Mouse (Mus musculus) hindbrain, embryonic 15.5 days (tissue): Measurements from ENCODE around the gene Tmem52. TPM values are rescaled to one million over a fixed set of nuclear protein-coding genes. Genes with fewer than 3 reads are reported as not detected.

Experiments
- polyA plus RNA-seq: library from polyadenylated mRNA; unstranded; fragments of >200 nt; fragmentation: Nextera tagmentation; extraction: Ambion mirVana; gene quantifications from 2 replicates; pipeline ENCODE4 v1.2.1, GENCODE M21; 2015

Tmem52 gene
- polyA plus RNA-seq, 1 experiment from 2014 or later: 0.17 TPM

Other genes with a start within 250 kb of the Tmem52 start
- 11.3 and 11.9 TPM in 2 replicates for gene Ski, start 246.5 kb upstream of the Tmem52 start, polyA plus RNA-seq
- gene Faap20, start 219.3 kb upstream of the Tmem52 start, polyA plus RNA-seq: 73.8 and 75.7 TPM in 2 replicates
- 78.8 and 87.2 TPM in 2 replicates for gene Prkcz, start 107.8 kb upstream of the Tmem52 start, polyA plus RNA-seq
- 0.14 and 0.25 TPM in 2 replicates for gene Gabrd, start 71.0 kb upstream of the Tmem52 start, polyA plus RNA-seq
- gene Cfap74, start 59.9 kb upstream of the Tmem52 start, polyA plus RNA-seq: 4.3 and 5.2 TPM in 2 replicates
- 1,056 and 1,102 TPM in 2 replicates for gene Gnb1, start 22.2 kb downstream of the Tmem52 start, polyA plus RNA-seq
- gene Nadk, start 93.3 kb downstream of the Tmem52 start, polyA plus RNA-seq: 80.6 and 85.9 TPM in 2 replicates
- gene Slc35e2, start 132.3 kb downstream of the Tmem52 start, polyA plus RNA-seq: 14.6 and 16.3 TPM in 2 replicates
- 49.3 and 53.0 TPM in 2 replicates for gene Cdk11b, start 155.7 kb downstream of the Tmem52 start, polyA plus RNA-seq
- gene Gm10563, start 176.3 kb downstream of the Tmem52 start, polyA plus RNA-seq: not detected in 2 replicates
- 4.7 and 6.5 TPM in 2 replicates for gene Mmp23, start 184.3 kb downstream of the Tmem52 start, polyA plus RNA-seq
- gene Mib2, start 200.1 kb downstream of the Tmem52 start, polyA plus RNA-seq: 50.6 and 62.2 TPM in 2 replicates
- gene Fndc10, start 225.2 kb downstream of the Tmem52 start, polyA plus RNA-seq: 17.2 and 20.6 TPM in 2 replicates
- gene Ssu72, start 235.7 kb downstream of the Tmem52 start, polyA plus RNA-seq: 160 and 166 TPM in 2 replicates